Mouse (Mus musculus) heart, embryonic 16.5 days (tissue): ENCODE results near the gene Rrnad1. TPM values are rescaled to one million over a fixed set of nuclear protein-coding genes. Genes with fewer than 3 reads are reported as not detected.

Source experiments
- ATAC-seq: fragments of 200-750 bp; cut with Nextera tagmentation; replicated peaks from 2 replicates; pipeline ENCODE4 v1.8.0; 2017; ENCODE audit warnings: moderate number of reproducible peaks; ENCODE audit not compliant: insufficient read depth, low FRiP score; ENCODE audit errors: extremely low read depth
- H3K27ac ChIP-seq: fragments of 300-500 bp; sonication (generic); 2 replicates; pipeline ENCODE4 v1.5.1; 2014; ENCODE audit warnings: mild to moderate bottlenecking, low read length, control low read depth, moderate library complexity
- H3K27me3 ChIP-seq: fragments of 300-500 bp; sonication (generic); 2 replicates; pipeline ENCODE4 v1.6.1; 2014; ENCODE audit warnings: low read length, mixed read lengths; ENCODE audit not compliant: control insufficient read depth, insufficient read depth
- H3K36me3 ChIP-seq: fragments of 300-500 bp; sonication (generic); 2 replicates; pipeline ENCODE4 v1.6.1; 2014; ENCODE audit not compliant: control insufficient read depth, insufficient read depth
- H3K4me1 ChIP-seq: fragments of 300-500 bp; sonication (generic); 2 replicates; pipeline ENCODE4 v1.6.1; 2014; ENCODE audit warnings: low read length, mixed read lengths; ENCODE audit not compliant: control insufficient read depth, insufficient read depth
- H3K4me2 ChIP-seq: fragments of 300-500 bp; sonication (generic); 2 replicates; pipeline ENCODE4 v1.6.1; 2014; ENCODE audit warnings: low read depth, mild to moderate bottlenecking, control low read depth, low read length
- H3K4me3 ChIP-seq: fragments of 300-500 bp; sonication (generic); 2 replicates; pipeline ENCODE4 v1.5.1; 2014; ENCODE audit warnings: mild to moderate bottlenecking, control low read depth, low read length
- H3K9ac ChIP-seq: fragments of 300-500 bp; sonication (generic); 2 replicates; pipeline ENCODE4 v1.6.1; 2014; ENCODE audit warnings: low read length, control low read depth
- H3K9me3 ChIP-seq: fragments of 300-500 bp; sonication (generic); replicated peaks from 2 replicates; pipeline ENCODE4 v1.6.1; 2016; ENCODE audit warnings: low read length; ENCODE audit not compliant: control insufficient read depth
- WGBS: fragments of 180-500 bp; shearing (Covaris S2); extraction: QIAGEN DNeasy Blood & Tissue Kit; methylation state at CpG from one replicate; pipeline ENCODE4 v1.1.7; 2014; 5-methylcytosine and 5-hydroxymethylcytosine counted together
- polyA plus RNA-seq: library from polyadenylated mRNA; unstranded; fragments of >200 nt; fragmentation: Nextera tagmentation; extraction: Ambion mirVana; gene quantifications from 2 replicates; pipeline ENCODE4 v1.2.1, GENCODE M21; 2015

The Rrnad1 gene
- polyA plus RNA-seq, 1 experiment from 2014 or later, result 15.1 TPM

GRCm38 (mm10) chr3:87884708-87885251 is 45.7 kb downstream of the Rrnad1 start:
- Histone ChIP-seq H3K27me3 (no peaks in the 10 kb centered on the region), H3K4me2 (peak overlapping the region; percentile 81), H3K36me3 (peaks cover 8% of the 10 kb centered on the region), H3K4me1 (peaks cover 18% of the 10 kb centered on the region), H3K27ac (peak overlapping the region; percentile 94), H3K9ac (peak overlapping the region; percentile 97), H3K4me3 (peak overlapping the region; percentile 99), H3K9me3 (no peaks in the 10 kb centered on the region; the same call in none of the 2 replicates)
- 1% methylated on average over 28 of the region's 28 CpGs for WGBS
- peak; percentile 4; the same call in 1 of the 2 replicates for ATAC-seq

GRCm38 (mm10) chr3:87884291-87884690 is 46.2 kb downstream of the Rrnad1 start:
- peak overlapping the region; percentile 81 for H3K4me2 ChIP-seq
- no peaks in the 10 kb centered on the region for H3K27me3 ChIP-seq
- no peak for ATAC-seq
- peaks cover 9% of the 10 kb centered on the region for H3K36me3 ChIP-seq
- H3K27ac ChIP-seq, result peak overlapping the region; percentile 94
- peaks cover 18% of the 10 kb centered on the region for H3K4me1 ChIP-seq
- peak overlapping the region; percentile 99 for H3K4me3 ChIP-seq
- WGBS, result 0% methylated on average over 3 of the region's 3 CpGs
- peak overlapping the region; percentile 97 for H3K9ac ChIP-seq
- no peaks in the 10 kb centered on the region; the same call in none of the 2 replicates for H3K9me3 ChIP-seq

DNA sequence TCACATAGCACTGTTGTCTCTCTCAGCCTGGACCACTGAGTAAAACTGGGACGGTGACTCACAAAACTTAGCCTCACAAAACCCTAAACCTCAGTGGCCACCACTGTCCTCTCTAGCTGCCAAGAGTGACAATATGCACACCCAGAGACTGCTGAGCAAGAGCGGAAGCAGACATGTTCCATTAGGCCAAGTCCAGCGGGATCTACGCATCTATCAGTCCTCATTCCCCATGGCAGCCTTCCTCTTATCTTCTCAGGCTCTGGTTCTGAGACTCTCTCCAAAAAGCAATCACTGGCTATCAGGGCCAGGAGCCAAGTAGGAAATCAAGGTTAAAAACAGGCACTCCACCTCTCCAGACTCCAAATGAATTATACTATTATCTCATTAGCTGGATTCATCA is 52.8 kb downstream of the Rrnad1 start:
- no peak; the same call in 1 of the 2 replicates for ATAC-seq
- Histone ChIP-seq H3K9me3 (no peaks in the 10 kb centered on the region), H3K9ac (no peak overlapping the region), H3K27ac (no peak overlapping the region; the same call in 1 of the 2 replicates), H3K36me3 (peaks cover 16% of the 10 kb centered on the region), H3K4me1 (peaks cover 8% of the 10 kb centered on the region), H3K4me3 (no peak overlapping the region), H3K27me3 (no peaks in the 10 kb centered on the region), H3K4me2 (no peak overlapping the region)
- 57% methylated on average over 4 of the region's 4 CpGs for WGBS

Other genes with a start within 250 kb of the Rrnad1 start
- 0.71 and 0.87 TPM in 2 replicates for gene Lrrc71, start 182.1 kb downstream of the Rrnad1 start, polyA plus RNA-seq
- 0.39 and 0.44 TPM in 2 replicates for gene Ntrk1, start 135.6 kb downstream of the Rrnad1 start, polyA plus RNA-seq
- gene Insrr, start 133.8 kb downstream of the Rrnad1 start, polyA plus RNA-seq, result not detected in 2 replicates
- gene Pear1, start 106.4 kb downstream of the Rrnad1 start, polyA plus RNA-seq, result 19.4 and 21.5 TPM in 2 replicates
- 3.3 and 8.9 TPM in 2 replicates for gene Sh2d2a, start 84.0 kb downstream of the Rrnad1 start, polyA plus RNA-seq
- gene Prcc, start 45.1 kb downstream of the Rrnad1 start, polyA plus RNA-seq, result 10.6 and 12.1 TPM in 2 replicates
- 74.3 and 134 TPM in 2 replicates for gene Hdgf, start 24.4 kb downstream of the Rrnad1 start, polyA plus RNA-seq
- 66.1 and 68.4 TPM in 2 replicates for gene Mrpl24, start 11.2 kb downstream of the Rrnad1 start, polyA plus RNA-seq
- gene Isg20l2, start 403 bp downstream of the Rrnad1 start, polyA plus RNA-seq, result 29.2 and 29.4 TPM in 2 replicates
- 7.8 and 10.1 TPM in 2 replicates for gene Crabp2, start 17.9 kb upstream of the Rrnad1 start, polyA plus RNA-seq
- 9.5 and 13.4 TPM in 2 replicates for gene Nes, start 40.4 kb upstream of the Rrnad1 start, polyA plus RNA-seq
- 0.13 and 0.47 TPM in 2 replicates for gene Bcan, start 69.5 kb upstream of the Rrnad1 start, polyA plus RNA-seq
- 0.18 TPM in 1 of 2 replicates, not detected in the other for gene Hapln2, start 96.9 kb upstream of the Rrnad1 start, polyA plus RNA-seq
- 19.3 and 21.3 TPM in 2 replicates for gene Gpatch4, start 112.4 kb upstream of the Rrnad1 start, polyA plus RNA-seq
- 155 and 169 TPM in 2 replicates for gene Naxe, start 127.8 kb upstream of the Rrnad1 start, polyA plus RNA-seq
- 0.12 and 0.18 TPM in 2 replicates for gene Ttc24, start 147.6 kb upstream of the Rrnad1 start, polyA plus RNA-seq
- 23.6 and 27.8 TPM in 2 replicates for gene Iqgap3, start 151.3 kb upstream of the Rrnad1 start, polyA plus RNA-seq
- gene Mef2d, start 211.7 kb upstream of the Rrnad1 start, polyA plus RNA-seq, result 40.5 and 44.7 TPM in 2 replicates